Mouse (Mus musculus): Measurements from ENCODE around the gene Rbp3.

DNA sequence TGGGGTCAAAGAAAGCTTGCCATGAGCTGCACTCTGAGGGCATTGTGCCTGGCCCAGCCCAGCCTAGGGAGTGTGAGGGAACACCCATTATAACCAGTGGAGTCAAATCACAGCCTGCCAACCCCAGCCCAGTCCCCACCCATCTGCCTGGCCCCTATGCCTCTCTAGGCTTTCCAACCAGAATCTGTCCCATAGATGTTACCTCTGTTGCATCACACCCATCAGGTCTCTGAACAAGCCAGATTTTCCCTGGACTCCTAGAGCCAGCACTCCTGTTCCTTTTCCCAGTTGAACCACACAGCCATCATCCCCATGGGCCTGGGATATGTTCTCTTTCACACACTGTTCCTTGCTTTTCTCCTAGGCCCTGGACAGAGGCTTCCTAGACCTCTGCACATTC is 47.6 kb downstream of the Rbp3 start:
- TF ChIP-seq CTCF (IDR thresholded peaks at IDR 0.05; ENCODE audit: extremely low read depth, insufficient read depth, low read length) (no peak), POLR2A (IDR thresholded peaks at IDR 0.05; ENCODE audit: extremely low read depth, insufficient read depth, low read length) (no peak)

Data from cortical plate, adult 2 months (tissue).